Mouse (Mus musculus) heart, adult 2 months (tissue): ENCODE results near the gene Aif1l. TPM values are rescaled to one million over a fixed set of nuclear protein-coding genes. Genes with fewer than 3 reads are reported as not detected.

Experiments used
- DNase-seq, 2 experiments: peaks; one replicate each; pipeline ENCODE4 v3.0.0; 2021
- H3K27ac ChIP-seq: fragments of 200-600 bp; 2 replicates; pipeline ENCODE4 v1.8.1; 2022
- H3K27me3 ChIP-seq: fragments of 200-500 bp; 2 replicates; pipeline ENCODE4 v1.6.1; 2012; ENCODE audit warnings: mild to moderate bottlenecking, low read length, inconsistent platforms, mixed read lengths; ENCODE audit not compliant: control insufficient read depth, insufficient read depth
- H3K36me3 ChIP-seq: fragments of 200-500 bp; 2 replicates; pipeline ENCODE4 v1.6.1; 2012; ENCODE audit warnings: low read length, inconsistent platforms; ENCODE audit not compliant: control insufficient read depth, insufficient read depth
- H3K4me1 ChIP-seq: fragments of 200-500 bp; 2 replicates; pipeline ENCODE4 v1.6.1; 2011; ENCODE audit warnings: low read length; ENCODE audit not compliant: control insufficient read depth, insufficient read depth
- H3K4me3 ChIP-seq: fragments of 200-600 bp; 2 replicates; pipeline ENCODE4 v1.8.1; 2022
- H3K79me2 ChIP-seq: fragments of 200-500 bp; replicated peaks from 2 replicates; pipeline ENCODE4 v1.6.1; 2012; ENCODE audit warnings: mild to moderate bottlenecking, inconsistent platforms, low read length, moderate library complexity, mixed read lengths; ENCODE audit not compliant: control insufficient read depth, insufficient read depth
- H3K9ac ChIP-seq: fragments of 200-500 bp; 2 replicates; pipeline ENCODE4 v1.6.1; 2012; ENCODE audit warnings: low read depth, mild to moderate bottlenecking, control low read depth, inconsistent platforms, low read length, mixed read lengths
- CTCF ChIP-seq: fragments of 200-600 bp; IDR thresholded peaks from 2 replicates; pipeline ENCODE4 v1.8.1; 2022; ENCODE audit warnings: antibody characterized with exemption, mild to moderate bottlenecking, moderate library complexity
- EP300 ChIP-seq: fragments of 200-500 bp; IDR thresholded peaks from 2 replicates; pipeline ENCODE4 v1.6.1; 2011; ENCODE audit warnings: low read depth, low read length, control low read depth; ENCODE audit not compliant: insufficient read depth
- POLR2A ChIP-seq: fragments of 200-500 bp; IDR thresholded peaks from 2 replicates; pipeline ENCODE4 v1.6.1; 2011; ENCODE audit warnings: mild to moderate bottlenecking, low read depth, low read length, control low read depth; ENCODE audit not compliant: insufficient read depth
- whole genome bisulfite sequencing: fragments of 180-500 bp; shearing (Covaris S2); methylation state at CpG from one replicate; pipeline ENCODE4 v1.1.7; 2018; 5-methylcytosine and 5-hydroxymethylcytosine counted together
- intact Hi-C: fragments of 180-260 bp; cut with DNase I; formaldehyde crosslinking; loops from one replicate; pipeline ENCODE4 v1.15.1; 2025
- polyA plus RNA-seq: library from polyadenylated mRNA; depleted of rRNA; stranded (reverse); fragments of >200 nt; gene quantifications from 2 replicates; pipeline ENCODE4 v1.2.3, GENCODE M21; 2012; rRNA removed
- total RNA-seq, 2 experiments: library from RNA; stranded (reverse); gene quantifications; 2 replicates each; pipeline ENCODE4 v1.2.3; 2021

The Aif1l gene
- total and polyA plus RNA-seq, 3 experiments = 2.4 to 4.2 (median 2.7) TPM

- Histone ChIP-seq H3K27me3 (no peaks in the 10 kb centered on the region), H3K36me3 (no peaks in the 10 kb centered on the region), H3K4me1 (no peaks in the 10 kb centered on the region), H3K4me3 (no peak overlapping the region), H3K79me2 (no peaks in the 10 kb centered on the region), H3K27ac (no peak overlapping the region), H3K9ac (no peak overlapping the region)
- 95% methylated on average over 5 of the region's 5 CpGs for WGBS
- no peak for DNase-seq
- intact Hi-C loops = no loop called here
- TF ChIP-seq EP300 = no peak
- TF ChIP-seq POLR2A = no peak
- TF ChIP-seq CTCF = no peak
These were observed 47.6 kb downstream of the Aif1l start for GRCm38 (mm10) chr2:31997539-31997938.

- Histone ChIP-seq H3K27me3 (no peaks in the 10 kb centered on the region), H3K4me1 (no peaks in the 10 kb centered on the region), H3K36me3 (no peaks in the 10 kb centered on the region), H3K9ac (no peak overlapping the region), H3K79me2 (no peaks in the 10 kb centered on the region), H3K27ac (no peak overlapping the region), H3K4me3 (no peak overlapping the region)
- WGBS = 79% methylated on average over 2 of the region's 2 CpGs
- no peak for TF ChIP-seq EP300
- TF ChIP-seq CTCF = 0 out of 2 replicates have a peak, but pooled peaks have one; percentile 23
- no peak for TF ChIP-seq POLR2A
- intact Hi-C loops = no loop called here
- DNase-seq = no peak
These were observed 48.5 kb downstream of the Aif1l start for GRCm38 (mm10) chr2:31998443-31998842.

GRCm38 (mm10) chr2:32008311-32008710, 58.4 kb downstream of the Aif1l start:
- no peak for TF ChIP-seq CTCF
- TF ChIP-seq POLR2A = no peak
- TF ChIP-seq EP300 = no peak
- H3K4me1 ChIP-seq = no peaks in the 10 kb centered on the region
- H3K27me3 ChIP-seq = no peaks in the 10 kb centered on the region
- intact Hi-C loops = no loop called here
- H3K9ac ChIP-seq = no peak overlapping the region
- no peak for DNase-seq
- 76% methylated on average over 2 of the region's 2 CpGs for WGBS
- H3K4me3 ChIP-seq = no peak overlapping the region
- no peaks in the 10 kb centered on the region for H3K79me2 ChIP-seq
- no peak overlapping the region for H3K27ac ChIP-seq
- no peaks in the 10 kb centered on the region for H3K36me3 ChIP-seq

GRCm38 (mm10) chr2:32008716-32009115, 58.8 kb downstream of the Aif1l start:
- TF ChIP-seq CTCF = no peak
- TF ChIP-seq POLR2A = no peak
- no peak for TF ChIP-seq EP300
- Histone ChIP-seq H3K36me3 (no peaks in the 10 kb centered on the region), H3K4me3 (no peak overlapping the region), H3K27ac (no peak overlapping the region), H3K27me3 (no peaks in the 10 kb centered on the region), H3K4me1 (no peaks in the 10 kb centered on the region), H3K9ac (no peak overlapping the region), H3K79me2 (no peaks in the 10 kb centered on the region)
- WGBS = 92% methylated on average over 11 of the region's 11 CpGs
- no peak for DNase-seq
- intact Hi-C loops = no loop called here

GRCm38 (mm10) chr2:32019704-32020103, 69.8 kb downstream of the Aif1l start:
- intact Hi-C loops = no loop called here
- 64% methylated on average over 4 of the region's 4 CpGs for WGBS
- Histone ChIP-seq H3K4me3 (no peak overlapping the region), H3K27me3 (no peaks in the 10 kb centered on the region), H3K9ac (no peak overlapping the region), H3K79me2 (no peaks in the 10 kb centered on the region), H3K27ac (no peak overlapping the region), H3K4me1 (no peaks in the 10 kb centered on the region), H3K36me3 (no peaks in the 10 kb centered on the region)
- TF ChIP-seq EP300 = no peak
- no peak for DNase-seq

- WGBS = 92% methylated on average over 5 of the region's 5 CpGs
- DNase-seq = no peak
- Histone ChIP-seq H3K79me2 (no peaks in the 10 kb centered on the region), H3K4me3 (no peak overlapping the region), H3K27me3 (no peaks in the 10 kb centered on the region), H3K27ac (no peak overlapping the region), H3K9ac (no peak overlapping the region), H3K4me1 (no peaks in the 10 kb centered on the region), H3K36me3 (no peaks in the 10 kb centered on the region)
- intact Hi-C loops = no loop called here
- peak; percentile 44 for TF ChIP-seq CTCF
- TF ChIP-seq EP300 = no peak
These were observed 70.3 kb downstream of the Aif1l start for GRCm38 (mm10) chr2:32020229-32020628.

Other genes with a start within 250 kb of the Aif1l start
- not detected for gene Qrfp, start 139.6 kb upstream of the Aif1l start, total RNA-seq
- gene Qrfp, start 139.6 kb upstream of the Aif1l start, polyA plus RNA-seq = 0.04 TPM in 1 of 2 replicates, not detected in the other
- not detected for gene Fibcd1, start 104.1 kb upstream of the Aif1l start, total RNA-seq
- gene Fibcd1, start 104.1 kb upstream of the Aif1l start, polyA plus RNA-seq = not detected in 2 replicates
- under 1 TPM; 0.36 to 0.57 TPM for gene Lamc3, start 62.8 kb upstream of the Aif1l start, total RNA-seq
- 1.2 and 2.3 TPM in 2 replicates for gene Lamc3, start 62.8 kb upstream of the Aif1l start, polyA plus RNA-seq
- gene Nup214, start 24.3 kb downstream of the Aif1l start, total RNA-seq = 10 to 100 TPM; 27.5 to 28.6 TPM
- 18.5 and 18.6 TPM in 2 replicates for gene Nup214, start 24.3 kb downstream of the Aif1l start, polyA plus RNA-seq
- 10 to 100 TPM; 15.9 to 19.1 TPM for gene Fam78a, start 134.7 kb downstream of the Aif1l start, total RNA-seq
- 18.7 and 24.9 TPM in 2 replicates for gene Fam78a, start 134.7 kb downstream of the Aif1l start, polyA plus RNA-seq
- gene Plpp7, start 145.4 kb downstream of the Aif1l start, total RNA-seq = 10 to 100 TPM; 33.6 to 33.8 TPM
- 56.3 and 62.1 TPM in 2 replicates for gene Plpp7, start 145.4 kb downstream of the Aif1l start, polyA plus RNA-seq
- 10 to 100 TPM; 78.3 to 82.6 TPM for gene Prrc2b, start 200.9 kb downstream of the Aif1l start, total RNA-seq
- gene Prrc2b, start 200.9 kb downstream of the Aif1l start, polyA plus RNA-seq = 39.3 and 46.9 TPM in 2 replicates